Mouse (Mus musculus) embryonic fibroblast, embryonic 13.5 days (primary cell): ENCODE measurements at regions not wholly inside any gene's neighbourhood (a gene's known extent, or its start where the extent isn't known, plus 50 kb on each side); places are given as distances from the start of the nearest gene placed in this dataset.

Experiments used
- H3K27ac ChIP-seq: 2 replicates; pipeline ENCODE4 v1.5.1; 2012; ENCODE audit warnings: low read length, control low read depth, inconsistent platforms; ENCODE audit not compliant: insufficient read depth
- H3K4me1 ChIP-seq: 2 replicates; pipeline ENCODE4 v1.6.1; 2011; ENCODE audit warnings: low read length; ENCODE audit not compliant: control insufficient read depth, insufficient read depth
- H3K4me3 ChIP-seq: 2 replicates; pipeline ENCODE4 v1.5.1; 2011; ENCODE audit warnings: mild to moderate bottlenecking, control low read depth, low read length; ENCODE audit not compliant: insufficient read depth
- CTCF ChIP-seq: IDR thresholded peaks from 2 replicates; pipeline ENCODE4 v1.5.1; 2011; ENCODE audit warnings: mild to moderate bottlenecking, control low read depth, low read length, moderate library complexity, borderline replicate concordance; ENCODE audit not compliant: insufficient read depth
- POLR2A ChIP-seq: IDR thresholded peaks from 2 replicates; pipeline ENCODE4 v1.6.1; 2011; ENCODE audit warnings: low read depth, mild to moderate bottlenecking, control low read depth, low read length, moderate library complexity

DNA sequence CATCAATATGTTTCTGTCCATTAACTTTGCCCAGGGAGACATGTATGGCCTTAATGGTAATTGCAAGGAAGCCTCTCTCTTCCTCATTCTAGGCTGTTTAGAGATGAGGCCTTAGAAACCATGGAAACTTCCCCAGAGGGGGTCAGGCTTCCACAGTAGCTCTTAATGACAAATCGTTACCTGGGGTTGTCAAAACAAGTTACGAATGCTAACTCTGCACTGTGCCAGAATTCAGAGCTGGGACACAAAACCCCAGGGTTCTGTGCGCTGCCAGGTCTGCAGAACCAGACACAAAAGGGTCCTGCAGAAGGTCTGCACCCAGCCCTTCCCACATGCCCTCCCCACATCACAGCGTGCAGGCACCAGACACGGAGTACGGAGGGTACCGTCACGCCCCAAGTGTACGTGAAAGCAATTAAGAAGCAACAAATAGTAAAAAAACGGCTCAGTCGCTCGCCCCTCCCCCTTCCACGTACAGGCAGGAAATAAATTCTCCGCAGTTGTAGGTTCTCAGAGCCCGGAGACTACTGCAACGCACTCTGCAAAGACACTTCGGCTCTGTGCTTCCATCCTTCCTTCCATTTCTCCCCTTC, 303.3 kb downstream of the Prdm2 start:
- H3K27ac ChIP-seq, result no peak overlapping the region
- H3K4me1 ChIP-seq, result no peaks in the 10 kb centered on the region
- no peak overlapping the region for H3K4me3 ChIP-seq
- TF ChIP-seq POLR2A, result no peak
- TF ChIP-seq CTCF, result no peak

DNA sequence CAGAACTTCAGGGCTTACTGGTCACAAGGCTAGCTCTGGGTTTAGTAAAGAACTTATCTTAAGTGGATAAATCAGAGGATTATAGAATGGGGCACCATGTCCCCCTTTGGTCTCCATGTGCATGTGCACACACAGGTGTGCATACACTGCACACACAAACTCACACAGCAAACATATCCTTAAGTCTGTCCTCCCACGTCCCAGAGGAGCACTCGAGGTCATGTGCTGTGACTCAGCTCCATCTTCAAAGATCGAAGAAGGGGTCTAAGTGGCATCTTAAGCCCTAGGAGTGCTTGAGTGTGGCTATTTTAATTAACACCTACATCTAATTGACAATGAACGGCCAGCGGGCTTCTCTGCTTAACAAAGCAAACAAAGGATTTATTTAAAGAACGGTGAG, 304.0 kb downstream of the Prdm2 start:
- no peak overlapping the region for H3K27ac ChIP-seq
- H3K4me3 ChIP-seq, result no peak overlapping the region
- no peaks in the 10 kb centered on the region for H3K4me1 ChIP-seq
- TF ChIP-seq POLR2A, result no peak
- TF ChIP-seq CTCF, result no peak

DNA sequence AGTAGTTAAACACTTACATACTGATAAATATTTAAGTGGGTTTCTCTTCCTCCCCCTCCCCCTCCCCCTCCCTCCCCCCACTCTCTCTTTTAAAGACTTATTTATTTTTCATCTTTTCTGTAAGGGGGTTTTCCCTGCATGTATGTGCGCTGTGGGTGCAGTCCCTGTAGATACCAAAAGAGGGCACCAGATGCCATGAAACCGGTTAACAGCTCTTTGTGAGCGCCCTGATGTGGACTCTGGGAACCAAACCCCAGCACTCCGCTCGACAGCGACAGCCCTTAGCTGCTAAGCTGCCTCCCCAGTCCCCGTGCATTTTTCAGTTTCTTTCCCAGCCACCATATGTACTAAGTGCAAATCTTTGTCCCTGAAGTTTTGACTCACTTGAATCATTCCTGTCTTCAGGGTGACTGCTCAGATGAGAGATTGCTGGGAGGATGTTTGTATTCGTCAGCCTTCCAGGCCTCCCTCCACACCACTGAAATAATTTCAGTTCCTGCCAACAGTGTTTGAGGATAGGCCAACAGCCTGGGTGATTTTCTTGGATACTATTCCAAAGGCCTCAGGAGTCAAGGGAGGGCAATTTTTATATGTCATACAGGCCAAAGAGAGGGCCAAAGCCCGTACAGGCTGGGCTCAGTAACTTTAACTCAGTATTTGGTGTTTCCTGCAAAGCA, 309.3 kb downstream of the Prdm2 start:
- Histone ChIP-seq H3K27ac (no peak overlapping the region), H3K4me3 (no peak overlapping the region), H3K4me1 (no peaks in the 10 kb centered on the region)
- TF ChIP-seq CTCF (no peak), POLR2A (no peak)

DNA sequence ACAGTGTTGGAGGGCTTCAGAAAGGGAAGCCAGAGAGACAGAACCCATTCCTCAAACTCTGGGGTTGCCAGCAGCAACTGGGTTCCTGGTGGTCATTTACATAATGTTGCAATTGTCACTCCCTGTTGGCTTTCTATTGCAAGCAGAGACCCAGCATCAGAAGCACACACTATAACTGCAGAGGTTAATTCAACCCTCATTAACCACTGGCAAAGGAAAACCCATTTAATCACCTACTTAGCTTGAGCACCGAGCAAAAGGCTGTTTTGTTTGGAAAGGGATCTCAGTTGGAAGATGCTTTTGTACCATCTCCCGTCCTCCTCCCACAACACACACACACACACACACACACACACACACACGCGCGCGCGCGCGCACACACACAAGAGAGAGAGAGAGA, 312.0 kb downstream of the Prdm2 start:
- H3K4me1 ChIP-seq, result no peaks in the 10 kb centered on the region
- H3K4me3 ChIP-seq, result no peak overlapping the region
- TF ChIP-seq CTCF (no peak), POLR2A (no peak)
- H3K27ac ChIP-seq, result no peak overlapping the region

DNA sequence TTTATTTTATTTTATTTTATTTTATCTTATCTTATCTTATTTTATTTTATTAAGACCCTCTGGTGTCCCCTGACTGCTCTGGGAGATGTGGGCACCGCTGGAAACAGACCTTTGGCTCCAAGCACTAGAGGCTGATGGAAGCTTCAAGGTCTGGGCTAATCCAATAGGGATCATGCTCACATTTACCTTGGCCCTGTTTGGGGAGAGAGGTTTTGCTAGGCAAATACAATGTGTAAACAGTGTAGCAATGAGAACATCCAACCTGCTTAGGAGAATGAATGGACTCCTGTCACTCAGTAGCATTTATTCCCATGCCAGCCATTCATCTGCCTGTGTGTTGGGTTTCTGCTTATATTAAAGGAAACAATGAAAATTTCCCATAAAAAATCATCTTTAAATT, 313.8 kb downstream of the Prdm2 start:
- Histone ChIP-seq H3K4me3 (no peak overlapping the region), H3K27ac (no peak overlapping the region), H3K4me1 (no peaks in the 10 kb centered on the region)
- TF ChIP-seq POLR2A (no peak), CTCF (no peak)

DNA sequence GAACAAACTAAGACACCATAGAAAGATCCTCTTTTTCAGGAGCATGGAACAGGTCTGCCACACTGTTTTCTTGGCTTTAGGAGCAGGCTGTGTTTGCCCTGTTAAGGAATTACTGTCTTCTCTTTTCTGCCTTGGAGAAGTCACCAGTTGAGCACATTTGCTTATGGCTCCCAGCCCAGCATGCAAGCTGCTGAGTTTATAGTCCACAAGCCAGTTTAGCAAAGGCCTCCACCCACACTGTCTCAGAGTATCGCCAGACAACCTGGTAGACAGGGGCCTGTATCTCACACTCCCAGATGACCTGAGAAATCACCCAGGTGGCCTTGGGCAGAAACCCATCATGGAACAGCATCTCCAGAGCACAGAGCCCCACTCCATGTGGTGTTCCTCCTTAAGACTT, 322.1 kb downstream of the Prdm2 start:
- Histone ChIP-seq H3K27ac (no peak overlapping the region), H3K4me3 (no peak overlapping the region), H3K4me1 (no peaks in the 10 kb centered on the region)
- TF ChIP-seq CTCF (no peak), POLR2A (no peak)

DNA sequence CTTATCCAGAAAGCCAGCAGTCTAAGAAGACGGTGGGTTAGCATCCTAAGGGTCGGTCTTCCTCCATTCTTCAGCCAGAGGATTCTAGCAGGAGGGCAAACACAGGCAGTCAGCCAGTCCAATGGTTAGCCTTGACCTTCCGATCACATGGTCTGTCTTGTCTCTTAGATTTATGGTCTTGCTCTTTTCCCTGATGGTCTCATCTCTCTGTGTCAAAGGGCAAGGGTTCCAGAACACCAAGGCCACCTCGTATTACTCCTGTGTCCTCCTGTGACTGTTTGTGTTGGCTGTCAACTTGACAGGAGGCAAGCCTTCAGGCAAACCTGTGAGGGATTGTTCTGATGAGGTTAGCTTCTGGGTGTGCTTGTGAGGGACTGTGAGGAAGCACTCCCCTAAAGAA, 323.9 kb downstream of the Prdm2 start:
- H3K4me3 ChIP-seq, result no peak overlapping the region
- TF ChIP-seq CTCF (no peak), POLR2A (no peak)

DNA sequence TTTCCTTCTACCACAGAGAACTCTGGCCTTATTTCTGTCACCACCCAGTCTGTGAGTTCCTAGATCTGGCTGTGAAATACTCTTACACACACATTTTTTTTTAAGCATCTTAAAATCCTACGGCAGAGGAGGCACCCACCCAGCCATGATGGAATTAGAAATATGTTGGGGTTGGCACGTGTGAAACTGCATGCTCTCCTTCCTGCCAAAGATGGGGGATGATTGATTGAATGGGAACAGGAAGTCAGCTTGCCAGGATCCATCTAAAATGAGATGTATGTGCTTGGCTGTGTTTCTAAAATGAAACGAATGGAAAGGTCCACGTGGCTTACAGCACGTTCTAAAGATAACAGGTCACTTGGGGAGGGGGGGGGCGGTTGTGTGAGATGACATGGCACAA, 324.9 kb downstream of the Prdm2 start:
- TF ChIP-seq CTCF, result no peak
- no peak for TF ChIP-seq POLR2A
- Histone ChIP-seq H3K4me1 (no peaks in the 10 kb centered on the region), H3K27ac (peak overlapping the region; percentile 46; the same call in 1 of the 2 replicates)

More for the DNA sequence above, 323.9 kb downstream of the Prdm2 start:
- H3K27ac ChIP-seq, result no peak overlapping the region
- H3K4me1 ChIP-seq, result no peaks in the 10 kb centered on the region

DNA sequence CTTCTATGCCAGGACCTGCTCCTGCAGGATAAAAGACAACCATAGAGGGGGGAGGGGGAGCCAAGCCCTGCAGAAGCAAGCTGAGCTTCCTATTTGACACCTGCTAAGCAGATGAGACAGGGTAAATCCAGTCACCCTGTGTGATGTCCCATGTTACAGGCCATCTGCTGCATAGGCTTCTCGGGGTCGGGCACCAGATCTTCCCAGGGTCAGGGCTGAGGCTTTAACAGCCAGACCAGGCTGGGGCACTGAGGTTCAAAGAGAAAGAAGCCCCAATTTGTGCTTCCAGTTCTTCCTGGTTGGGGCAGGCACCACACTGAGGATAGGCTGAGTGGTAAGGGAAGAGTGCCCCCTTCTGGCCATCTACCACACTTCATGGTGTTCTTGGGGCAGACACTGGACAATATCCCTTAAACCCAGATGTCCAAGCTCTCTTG, 332.5 kb downstream of the Prdm2 start:
- H3K4me1 ChIP-seq, result no peaks in the 10 kb centered on the region
- no peak overlapping the region for H3K4me3 ChIP-seq
- TF ChIP-seq CTCF (peak; percentile 83), POLR2A (no peak)
- H3K27ac ChIP-seq, result no peak overlapping the region

More for the DNA sequence above, 324.9 kb downstream of the Prdm2 start:
- H3K4me3 ChIP-seq, result no peak overlapping the region

DNA sequence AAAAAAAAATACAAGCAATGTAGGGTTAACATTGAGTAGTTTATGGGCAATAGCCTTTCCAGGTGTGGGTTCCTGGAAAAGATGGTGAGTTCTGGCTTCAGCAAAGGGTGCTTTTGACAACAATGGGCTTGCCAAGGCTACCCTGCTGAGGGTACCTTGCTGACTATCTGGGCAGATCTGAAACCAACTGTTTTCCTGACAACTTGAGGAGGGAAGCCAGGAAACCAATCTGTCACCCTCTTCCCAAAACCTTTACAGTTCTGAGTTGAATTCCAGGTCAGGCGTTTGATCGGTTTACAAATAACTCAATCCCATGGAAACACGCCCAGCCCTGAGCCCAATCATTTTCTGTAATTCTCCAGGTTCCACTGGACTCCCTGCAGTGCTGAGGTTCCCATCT, 336.6 kb downstream of the Prdm2 start:
- no peaks in the 10 kb centered on the region for H3K4me1 ChIP-seq
- TF ChIP-seq CTCF (no peak), POLR2A (no peak)
- no peak overlapping the region for H3K27ac ChIP-seq

More for the DNA sequence above, 336.6 kb downstream of the Prdm2 start:
- no peak overlapping the region for H3K4me3 ChIP-seq
